Mouse (Mus musculus) E14TG2a.4 (cell line): ENCODE measurements around the gene Rbp7.

Experiments used
- CTCF ChIP-seq: conservative IDR thresholded peaks from 2 replicates; pipeline ENCODE4 v1.5.1; 2014; ENCODE audit warnings: low read length
- NANOG ChIP-seq: IDR thresholded peaks from 2 replicates; pipeline ENCODE4 v1.6.1; 2014; ENCODE audit warnings: borderline replicate concordance, low read length, mixed read lengths
- POU5F1 ChIP-seq: IDR thresholded peaks from 2 replicates; pipeline ENCODE4 v1.6.1; 2014; ENCODE audit warnings: low read length, borderline replicate concordance

DNA sequence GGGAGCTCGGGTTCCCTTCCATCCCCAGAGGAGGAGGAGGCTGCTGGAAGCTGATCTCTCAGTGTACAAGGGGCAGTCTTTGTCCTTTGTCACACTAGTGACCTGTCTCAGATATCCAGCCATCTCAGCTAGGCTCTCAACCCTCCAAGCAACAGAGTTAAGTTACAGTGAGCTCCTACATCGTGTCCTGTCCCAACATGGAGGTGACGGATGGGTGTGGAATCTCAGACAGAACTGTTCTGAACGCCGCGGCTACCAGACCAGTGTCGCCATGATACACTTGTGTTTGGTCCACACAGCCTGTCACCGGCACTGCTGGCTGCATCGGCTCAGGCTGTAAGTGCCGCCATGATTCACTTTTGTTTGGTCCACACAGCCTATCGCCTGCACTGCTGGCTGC lies 22.3 kb upstream of the Rbp7 start, which contains the start of gene Tmem274:
- TF ChIP-seq CTCF = no peak
- TF ChIP-seq POU5F1 = no peak
- no peak for TF ChIP-seq NANOG
